Mouse (Mus musculus) left cerebral cortex, postnatal 10 days (tissue): ENCODE measurements around the gene Fam149a. TPM values are rescaled to one million over a fixed set of nuclear protein-coding genes. Genes with fewer than 3 reads are reported as not detected.

Experiments used
- DNase-seq, 2 experiments: peaks; one replicate each; pipeline ENCODE4 v3.0.0; 2021 to 2022; ENCODE audit warnings: low spot score in 2 of 2, mixed read lengths in 1 of 2; ENCODE audit errors: extremely low spot score in 1 of 2
- intact Hi-C: fragments of 180-260 bp; cut with DNase I; formaldehyde crosslinking; loops from one replicate; pipeline ENCODE4 v1.15.1; 2025
- total RNA-seq, 2 experiments: library from RNA; stranded (reverse); gene quantifications; 2 replicates each; pipeline ENCODE4 v1.2.3; 2021

The Fam149a gene
- 10 to 100 TPM; 27.7 to 32.0 TPM for total RNA-seq

DNA sequence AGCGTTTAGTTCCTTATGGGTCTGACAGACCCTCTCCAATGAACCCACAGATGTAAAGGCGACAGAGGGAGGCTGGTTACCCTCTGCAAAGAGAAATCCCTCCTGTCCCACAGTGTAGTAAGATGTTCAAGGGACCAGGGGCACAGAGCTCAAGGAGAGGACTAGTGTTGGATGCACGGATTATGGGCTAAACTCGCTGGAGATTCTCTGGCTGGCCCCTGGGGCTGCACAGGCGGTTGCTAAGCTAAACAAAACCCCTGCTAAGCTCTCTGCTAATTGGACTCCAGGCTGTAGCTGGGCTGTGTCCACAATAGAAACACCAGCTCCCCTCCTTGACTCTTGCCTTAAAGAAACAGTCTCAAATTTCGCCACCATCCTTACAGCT lies at the start of gene Fam149a:
TSS of gene Fam149a (minus strand) at position 329 of the 385 bp plus-strand sequence.
- no peak for DNase-seq

DNA sequence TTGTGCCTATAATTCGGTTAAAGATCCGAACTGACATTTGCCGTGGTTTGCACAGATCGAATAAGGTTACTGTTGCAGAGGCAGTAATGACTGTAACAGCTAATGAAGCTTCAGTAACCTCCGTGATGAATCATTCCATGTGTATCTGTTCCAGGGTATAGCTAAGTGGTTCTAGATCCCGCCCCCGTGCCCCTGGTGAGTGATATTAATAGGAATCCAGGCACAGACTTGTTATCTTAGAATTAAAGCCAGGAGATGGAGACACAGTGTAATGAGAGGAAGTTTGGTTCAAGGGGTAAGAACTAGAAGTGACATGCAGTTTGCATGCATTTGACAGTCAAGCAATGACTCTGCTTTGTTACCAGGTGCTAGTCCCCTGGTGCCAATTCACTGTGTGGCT lies 38.1 kb upstream of the Fam149a start:
- intact Hi-C loops = no loop called here
- DNase-seq = no peak

More for the DNA sequence above, at the start of gene Fam149a:
- intact Hi-C loops = no loop called here

DNA sequence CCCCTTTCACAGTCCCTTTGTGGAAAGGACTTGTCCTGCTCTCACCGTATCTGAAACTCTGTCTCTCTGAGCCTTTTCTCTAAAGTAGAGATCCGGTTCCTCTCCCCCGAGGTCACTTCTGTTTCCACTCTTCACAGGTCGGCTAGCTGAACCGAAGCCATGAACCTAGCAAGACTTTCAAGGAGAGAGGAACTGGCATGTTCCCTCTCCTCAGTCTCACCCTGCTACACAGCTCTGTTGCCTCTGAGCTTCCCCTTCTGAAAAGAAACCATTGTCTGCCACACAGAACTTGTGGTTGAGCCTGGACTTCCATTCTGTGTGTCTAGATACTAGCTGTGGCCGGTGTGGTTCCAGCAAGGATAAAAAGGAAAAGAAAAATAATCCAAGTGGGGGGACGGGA lies 32.9 kb upstream of the Fam149a start:
- no peak for DNase-seq
- intact Hi-C loops = no loop called here

DNA sequence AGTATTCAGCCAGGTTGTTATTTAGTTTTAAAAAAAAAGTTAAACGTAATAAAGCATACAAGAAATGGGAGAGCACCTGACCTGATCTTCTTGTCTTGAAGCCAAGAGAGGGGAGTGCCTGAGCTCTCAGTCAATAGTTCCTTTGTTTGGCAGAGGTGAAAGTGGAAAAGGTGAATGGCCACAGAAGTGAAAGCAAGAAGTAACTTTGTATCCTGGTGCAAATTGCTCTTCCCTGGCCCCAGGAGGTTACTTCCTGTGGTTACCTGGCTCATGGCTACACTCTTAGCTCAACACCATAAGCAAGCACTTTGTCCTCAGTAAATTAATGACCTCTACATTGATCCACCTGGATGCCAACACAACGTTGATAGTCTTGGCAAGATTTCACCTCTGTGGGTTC lies 28.8 kb upstream of the Fam149a start, which contains the start of gene Tlr3:
TSS of gene Tlr3 (minus strand) at position 199 of the 400 bp plus-strand sequence.
- no peak for DNase-seq
- intact Hi-C loops = no loop called here

DNA sequence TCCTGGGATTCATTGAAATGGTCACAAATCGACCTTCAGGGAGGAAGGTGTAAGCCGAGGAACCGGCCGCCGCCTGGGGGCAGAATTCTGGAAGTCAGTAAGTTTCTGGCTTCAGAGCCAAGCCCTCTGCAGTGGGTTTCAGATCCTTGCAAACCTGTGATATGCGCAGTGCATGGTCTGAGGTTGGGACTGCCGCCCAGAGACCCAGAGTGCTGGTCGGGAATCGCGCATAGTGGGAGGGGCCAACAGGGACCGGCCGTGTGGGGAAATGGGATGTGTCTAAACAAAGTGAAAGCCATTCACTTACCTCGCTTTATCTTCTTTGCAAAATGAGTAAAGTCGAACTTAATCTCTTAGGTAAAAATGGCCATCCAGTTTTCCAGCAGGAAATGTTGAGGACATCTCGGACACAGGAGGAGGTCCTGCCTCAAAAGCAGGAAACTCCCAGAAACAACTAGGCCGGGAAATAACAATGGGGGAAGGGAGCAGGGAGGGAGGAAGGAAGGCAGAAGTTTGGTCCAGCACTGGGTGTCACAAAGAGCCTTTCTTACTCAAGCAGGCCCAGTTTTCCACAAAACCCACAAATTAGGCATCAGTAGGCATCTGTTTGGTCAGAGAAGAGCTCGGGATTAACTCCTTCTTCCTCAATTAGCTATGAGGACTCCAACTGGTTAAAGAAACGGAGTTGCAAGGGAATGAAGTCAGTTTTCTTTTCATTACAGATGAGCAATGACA lies 28.2 kb upstream of the Fam149a start:
- intact Hi-C loops = no loop called here
- peak; percentile 22 to 82 for DNase-seq

DNA sequence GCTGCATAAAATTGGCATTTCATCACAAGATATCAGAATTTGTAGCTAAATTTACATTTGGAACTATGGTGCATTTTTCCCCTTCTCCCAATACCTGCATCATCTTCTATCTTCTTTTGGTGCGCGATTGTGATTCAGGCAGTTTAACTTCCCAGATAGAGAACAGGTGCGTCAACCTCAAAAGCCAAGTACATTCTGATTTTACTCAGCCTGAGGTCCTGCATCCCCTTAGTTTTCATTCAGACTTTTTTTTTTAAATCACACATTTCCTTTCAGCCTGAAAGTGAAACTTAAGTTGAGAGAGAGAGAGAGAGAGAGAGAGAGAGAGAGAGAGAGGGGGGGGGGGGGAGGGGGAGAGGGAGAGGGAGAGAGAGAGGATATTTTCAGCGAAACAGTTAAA lies 27.6 kb upstream of the Fam149a start:
- no peak for DNase-seq
- intact Hi-C loops = no loop called here

DNA sequence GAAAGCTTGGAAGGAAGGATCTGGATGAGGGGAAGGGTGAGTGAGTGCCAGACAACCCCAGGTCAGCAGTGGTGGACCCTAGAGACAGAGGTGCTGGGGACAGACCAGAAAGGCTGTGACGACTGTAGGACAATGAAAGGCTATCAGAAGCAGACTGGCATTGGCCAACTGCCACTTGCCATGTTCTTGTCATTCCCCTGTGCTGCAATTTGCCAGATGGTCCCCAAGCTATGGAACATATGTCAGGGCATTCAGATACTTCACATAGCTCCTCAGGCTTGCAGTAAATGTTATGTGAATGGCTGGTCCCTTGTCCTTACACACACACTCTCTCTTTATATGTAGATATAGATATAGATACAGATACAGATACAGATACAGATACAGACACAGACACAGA lies 1.2 kb upstream of the Fam149a start:
- DNase-seq = no peak
- intact Hi-C loops = no loop called here

DNA sequence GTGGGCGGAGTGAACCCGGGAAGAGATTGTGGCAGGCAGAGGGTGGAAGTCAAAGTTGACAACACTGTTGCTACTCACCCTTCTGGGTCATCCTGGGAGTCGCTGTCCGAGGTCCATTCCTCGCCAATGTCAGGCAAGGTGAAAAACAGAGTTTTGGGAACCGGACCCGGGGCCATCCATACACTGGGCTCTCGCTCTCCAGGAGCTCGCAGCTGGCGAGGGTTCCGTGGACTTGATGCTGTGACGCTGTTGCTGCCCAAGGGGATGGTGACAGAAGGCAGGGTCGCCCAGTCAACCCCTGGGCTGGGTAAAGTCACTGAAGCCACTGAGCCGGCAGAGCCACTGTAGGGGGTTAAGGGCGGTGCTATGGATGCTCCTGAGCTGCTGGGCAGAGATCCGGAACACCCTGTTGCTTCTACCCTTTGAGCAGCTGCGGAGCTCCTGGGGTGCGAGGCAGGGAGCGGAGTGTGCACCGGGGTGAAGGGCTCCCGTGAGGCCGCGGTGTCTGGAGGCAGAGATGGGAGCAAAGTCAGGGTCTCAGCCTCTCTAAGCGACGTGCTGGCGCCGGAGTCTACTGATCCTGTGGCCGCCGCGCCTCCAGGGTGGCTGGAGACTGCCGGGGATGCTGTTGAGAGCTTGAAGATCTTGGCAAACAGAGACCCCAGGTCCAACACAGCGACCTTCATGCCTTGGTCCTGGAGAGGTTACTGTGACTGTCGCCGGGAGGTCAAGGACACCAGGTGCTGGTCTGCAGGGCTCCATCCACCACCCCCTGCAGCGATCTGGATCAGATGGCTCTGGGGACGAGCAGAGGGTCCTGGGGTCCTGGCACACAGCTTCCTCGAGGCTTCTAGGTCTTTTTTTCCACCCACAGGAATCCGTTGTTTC lies 772 bp downstream of the Fam149a start:
- intact Hi-C loops = no loop called here
- DNase-seq = peak in 1 of 2 experiments; percentile 24

DNA sequence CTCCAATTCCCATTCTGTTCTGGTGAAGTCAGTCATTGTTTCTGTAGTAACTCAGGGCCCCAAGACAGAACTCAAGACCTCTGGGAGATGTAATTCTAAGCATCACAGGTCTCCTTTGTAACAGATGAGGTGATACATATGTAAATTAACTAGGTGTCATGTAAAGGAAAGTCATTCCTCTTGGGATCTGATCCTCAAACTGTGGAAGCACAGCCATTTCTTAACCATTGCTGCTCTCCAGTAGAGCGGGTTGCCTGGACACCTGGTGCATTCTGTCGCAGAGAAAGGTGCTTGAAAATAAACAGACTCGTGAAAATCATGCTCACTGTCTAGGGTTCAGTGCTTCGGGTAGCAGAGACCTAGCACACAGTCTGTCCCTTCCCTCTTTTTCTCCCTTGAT lies 1.5 kb downstream of the Fam149a start:
- DNase-seq = no peak
- intact Hi-C loops = no loop called here

DNA sequence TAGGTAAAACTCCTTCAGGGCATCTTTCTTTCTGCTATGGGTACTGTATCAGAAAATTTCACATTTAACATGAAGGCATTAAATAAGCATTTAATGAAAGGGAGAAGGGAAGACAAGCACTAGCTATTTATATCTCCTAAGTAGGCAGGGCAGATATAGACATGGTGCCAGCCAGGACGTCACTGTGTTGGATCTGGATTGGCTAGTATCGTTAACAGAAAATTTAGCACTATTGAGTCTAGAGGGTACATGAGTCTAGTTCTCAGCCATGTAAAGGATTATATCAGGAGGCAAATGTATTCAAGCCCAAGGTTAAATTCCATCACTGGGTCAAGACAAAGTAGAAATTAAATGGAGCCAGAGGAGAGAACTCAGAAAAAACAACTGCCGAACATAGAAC lies 8.0 kb downstream of the Fam149a start:
- no peak for DNase-seq
- intact Hi-C loops = no loop called here

DNA sequence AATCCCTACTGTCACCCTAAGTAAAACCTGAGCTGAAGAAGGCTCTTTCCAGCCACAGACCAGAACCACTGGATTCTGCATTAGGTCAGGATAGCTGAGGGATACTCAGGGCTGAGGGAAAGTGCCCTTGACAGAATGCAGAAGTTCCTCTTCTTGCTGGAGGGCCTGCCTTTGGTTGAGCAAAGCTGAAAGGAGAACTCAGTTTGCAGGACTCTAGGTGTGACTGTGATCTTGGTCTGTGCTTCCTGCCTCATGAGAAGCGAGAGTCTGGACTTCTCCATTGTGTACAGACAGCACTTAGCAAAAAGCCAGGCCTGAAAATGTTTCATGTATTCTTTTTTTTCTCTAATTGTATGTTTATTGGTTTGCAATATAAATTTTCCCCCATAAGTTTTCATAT lies 14.9 kb downstream of the Fam149a start:
- no peak for DNase-seq
- intact Hi-C loops = loop anchor here (10.0 kb wide), 1 partner anchor 418 kb away; no protein-coding TSS in a partner anchor

DNA sequence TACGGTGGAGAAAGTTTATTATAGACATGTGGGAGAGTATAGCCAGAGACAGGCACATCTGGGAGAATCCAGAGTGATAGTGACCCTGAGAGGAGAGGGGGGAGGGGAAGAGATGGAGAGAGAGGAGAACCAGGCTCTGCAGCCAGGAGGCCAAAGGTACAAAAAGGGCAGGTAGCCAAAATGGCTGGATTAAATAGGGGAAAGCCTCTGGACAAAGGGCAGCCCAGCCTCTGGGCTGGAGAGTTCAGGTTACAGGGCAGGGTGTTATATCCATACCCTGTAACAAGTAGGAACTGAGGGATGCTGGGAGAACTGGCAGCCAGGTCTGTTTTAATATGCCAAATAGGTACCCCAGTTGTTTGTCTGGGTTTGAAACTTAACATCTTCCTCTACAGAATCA lies 18.9 kb downstream of the Fam149a start:
- intact Hi-C loops = loop anchor here (10.0 kb wide), 1 partner anchor 422 kb away; no protein-coding TSS in a partner anchor
- no peak for DNase-seq

DNA sequence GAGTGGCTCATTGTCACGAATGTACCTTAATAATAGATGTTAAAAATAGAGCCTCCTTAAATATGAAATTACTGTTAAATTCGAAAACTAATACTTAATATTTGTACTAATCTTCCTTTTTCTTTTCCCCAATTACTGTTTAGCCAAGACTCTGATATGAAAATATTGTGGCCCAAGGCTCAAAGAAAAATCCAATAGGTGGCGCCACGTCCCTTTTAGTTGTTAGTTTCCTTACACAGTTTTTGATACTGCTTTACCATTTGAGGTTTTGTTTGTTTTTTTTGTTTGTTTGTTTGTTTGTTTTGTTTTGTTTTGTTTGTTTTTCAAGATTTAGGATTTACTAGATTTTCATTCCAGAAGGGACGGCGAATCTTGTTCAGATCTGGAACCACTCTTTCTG lies 19.8 kb downstream of the Fam149a start:
- intact Hi-C loops = loop anchor here (10.0 kb wide), 1 partner anchor 422 kb away; no protein-coding TSS in a partner anchor
- peak in 1 of 2 experiments; percentile 32 for DNase-seq

DNA sequence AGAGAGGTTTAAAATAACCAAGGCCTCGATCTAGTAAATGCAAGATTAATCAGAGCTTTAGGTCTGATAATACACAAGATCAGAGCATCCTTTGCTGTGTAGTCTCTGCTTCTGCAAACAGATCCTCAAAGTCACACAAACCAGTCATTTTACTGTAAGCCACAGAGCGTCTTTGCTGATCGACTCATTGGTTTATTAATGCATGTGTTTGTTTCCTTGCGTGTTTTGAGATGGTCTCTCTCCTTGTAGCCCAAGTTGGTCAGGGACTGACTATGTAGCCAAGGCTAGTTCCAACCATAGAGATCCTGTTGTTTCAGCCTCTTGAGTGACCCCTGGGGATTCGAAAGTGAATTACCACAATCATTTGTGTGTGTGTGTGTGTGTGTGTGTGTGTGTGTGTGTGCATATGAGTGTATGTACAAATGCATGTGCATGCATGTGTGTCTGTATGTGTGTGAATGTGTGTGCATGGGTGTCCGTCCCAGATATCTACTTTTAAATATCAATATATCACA lies 22.9 kb downstream of the Fam149a start:
- intact Hi-C loops = no loop called here
- no peak for DNase-seq

DNA sequence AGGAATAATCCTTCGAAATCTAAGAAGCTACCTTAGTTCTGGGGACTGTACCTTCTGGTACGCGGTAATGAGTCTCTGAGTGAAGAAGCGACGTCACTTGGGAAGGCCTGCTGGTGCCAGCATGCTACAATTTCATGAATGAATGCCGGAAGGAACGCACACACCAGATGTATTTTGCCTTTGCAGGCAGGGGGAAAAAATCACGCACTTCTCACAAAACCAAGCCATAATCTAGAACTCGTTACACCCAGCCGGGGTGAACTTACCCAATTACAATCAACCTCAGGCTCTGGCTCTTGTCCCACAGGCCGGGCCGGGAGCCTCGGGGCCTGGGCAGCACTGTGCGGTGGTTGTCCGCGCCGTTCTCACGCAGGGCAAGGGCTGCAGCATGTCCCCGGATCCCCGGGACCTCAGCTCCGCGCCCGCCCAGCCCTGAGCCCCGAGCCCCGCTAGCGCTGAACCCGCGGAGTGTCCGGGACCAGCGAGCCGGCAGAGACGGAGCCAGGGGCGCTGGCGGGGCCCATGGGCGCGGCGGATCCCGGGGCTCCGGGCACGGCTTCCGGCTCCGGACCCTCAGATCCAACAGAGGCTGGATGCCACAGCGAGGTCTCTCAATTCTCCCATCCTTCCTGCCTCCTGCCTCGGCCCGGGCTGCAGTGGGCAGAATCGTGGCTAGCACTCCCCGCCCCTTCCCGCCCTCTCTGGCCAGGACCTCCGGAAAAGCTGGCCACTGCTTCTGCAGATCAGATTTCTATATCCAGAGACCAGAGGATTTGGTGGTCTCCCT lies 23.8 kb downstream of the Fam149a start:
- peak in 1 of 2 experiments; percentile 61 for DNase-seq

DNA sequence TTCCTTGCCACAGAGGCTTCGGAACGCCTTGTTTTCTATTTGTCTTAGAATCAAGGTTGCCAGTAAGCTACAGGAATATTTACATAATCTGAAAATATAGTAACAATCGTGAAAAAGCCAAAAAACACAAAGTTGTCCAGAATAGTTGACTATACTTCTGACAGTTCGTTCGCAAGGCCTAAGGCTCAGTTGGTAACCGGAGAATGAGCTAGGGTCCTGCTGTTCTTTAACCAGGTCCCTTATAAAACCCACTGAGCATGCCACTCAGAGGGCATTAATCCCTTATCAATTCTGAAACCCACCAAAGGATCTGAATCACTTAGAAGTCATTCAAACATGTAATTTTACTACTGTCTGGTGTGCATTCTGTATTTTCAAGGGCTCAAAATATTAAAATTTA lies 26.3 kb downstream of the Fam149a start:
- intact Hi-C loops = no loop called here
- no peak for DNase-seq

More for the DNA sequence above, 23.8 kb downstream of the Fam149a start:
- intact Hi-C loops = no loop called here

DNA sequence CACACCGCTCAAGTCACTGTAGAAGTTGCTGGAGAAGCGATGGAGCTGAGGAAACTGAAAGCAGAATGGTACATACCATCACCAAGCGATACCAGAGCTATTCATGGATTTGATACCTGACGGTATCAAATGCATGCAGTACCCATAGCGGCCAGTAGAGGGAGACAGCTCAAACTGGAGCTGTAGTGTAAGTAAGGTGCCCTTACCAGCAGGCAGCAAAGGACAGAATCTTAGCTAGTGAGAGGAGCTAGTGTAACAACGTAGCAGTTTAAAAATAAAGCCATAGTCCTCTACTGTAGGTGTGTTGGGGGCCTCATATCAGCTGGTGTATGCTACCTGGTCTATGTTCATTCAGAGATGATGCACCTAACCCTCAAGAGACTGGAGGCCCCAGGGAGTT lies 37.1 kb downstream of the Fam149a start:
- intact Hi-C loops = no loop called here
- peak; percentile 11 to 38 for DNase-seq

DNA sequence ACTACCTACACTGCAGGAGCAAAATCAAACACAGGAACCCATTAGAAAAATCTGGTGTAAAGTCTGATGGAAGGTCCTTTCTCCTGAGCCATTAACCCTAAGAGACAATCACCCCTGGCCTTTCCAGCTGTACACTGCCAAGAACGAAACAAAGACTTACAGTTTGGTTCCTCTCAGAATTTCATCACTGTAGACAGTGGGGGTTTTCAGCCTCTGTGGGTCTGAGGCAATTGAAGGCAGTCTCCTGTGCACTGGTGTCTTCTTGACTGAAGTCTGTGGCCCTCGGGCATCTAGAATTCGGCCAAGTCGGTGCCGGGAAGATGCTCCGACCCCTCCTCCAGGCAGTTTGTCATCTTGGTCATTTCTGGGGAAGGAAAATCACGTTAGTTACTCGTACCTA lies 37.8 kb downstream of the Fam149a start:
- intact Hi-C loops = no loop called here

More for the DNA sequence above, 37.8 kb downstream of the Fam149a start:
- DNase-seq = no peak
